Mouse (Mus musculus) neural tube, embryonic 13.5 days (tissue): ENCODE data around the gene Card10. TPM values are rescaled to one million over a fixed set of nuclear protein-coding genes. Genes with fewer than 3 reads are reported as not detected.

Source experiments
- ATAC-seq: fragments of 200-750 bp; cut with Nextera tagmentation; 2 replicates; pipeline ENCODE4 v1.8.0; 2017; ENCODE audit warnings: low read depth, mild to moderate bottlenecking, moderate TSS enrichment, moderate library complexity
- H3K27ac ChIP-seq: fragments of 300-500 bp; sonication (generic); replicated peaks from 2 replicates; pipeline ENCODE4 v1.5.1; 2015; ENCODE audit warnings: moderate library complexity, mild to moderate bottlenecking, inconsistent platforms
- H3K27me3 ChIP-seq: fragments of 300-500 bp; sonication (generic); 2 replicates; pipeline ENCODE4 v1.6.1; 2015; ENCODE audit warnings: mild to moderate bottlenecking, inconsistent platforms
- H3K36me3 ChIP-seq: fragments of 300-500 bp; sonication (generic); 2 replicates; pipeline ENCODE4 v1.6.1; 2015; ENCODE audit warnings: mild to moderate bottlenecking, inconsistent platforms
- H3K4me1 ChIP-seq: fragments of 300-500 bp; sonication (generic); replicated peaks from 2 replicates; pipeline ENCODE4 v1.6.1; 2015; ENCODE audit warnings: inconsistent platforms
- H3K4me2 ChIP-seq: fragments of 300-500 bp; sonication (generic); 2 replicates; pipeline ENCODE4 v1.6.1; 2015; ENCODE audit warnings: inconsistent platforms, mild to moderate bottlenecking, moderate library complexity
- H3K4me3 ChIP-seq: fragments of 300-500 bp; sonication (generic); 2 replicates; pipeline ENCODE4 v1.5.1; 2015; ENCODE audit warnings: mild to moderate bottlenecking, inconsistent platforms
- H3K9ac ChIP-seq: fragments of 300-500 bp; sonication (generic); 2 replicates; pipeline ENCODE4 v1.6.1; 2015; ENCODE audit warnings: moderate library complexity, mild to moderate bottlenecking, inconsistent platforms
- H3K9me3 ChIP-seq: fragments of 300-500 bp; sonication (generic); 2 replicates; pipeline ENCODE4 v1.6.1; 2016; ENCODE audit warnings: inconsistent platforms
- WGBS: fragments of 180-500 bp; shearing (Covaris S2); methylation state at CpG from one replicate; pipeline ENCODE4 v1.1.7; 2015; 5-methylcytosine and 5-hydroxymethylcytosine counted together
- polyA plus RNA-seq: library from polyadenylated mRNA; unstranded; fragments of >200 nt; fragmentation: Nextera tagmentation; extraction: Ambion mirVana; gene quantifications from 2 replicates; pipeline ENCODE4 v1.2.1, GENCODE M21; 2015

The Card10 gene
- polyA plus RNA-seq, 1 experiment from 2014 or later = 1.7 TPM

- H3K9me3 ChIP-seq = no peaks in the 10 kb centered on the region
- ATAC-seq = peak; percentile 38
- H3K36me3 ChIP-seq = no peaks in the 10 kb centered on the region
- WGBS = 17% methylated on average over 13 of the region's 14 CpGs
- peak overlapping the region; percentile 84 for H3K27ac ChIP-seq
- H3K4me2 ChIP-seq = no peak overlapping the region
- peak overlapping the region; percentile 56 for H3K9ac ChIP-seq
- peaks cover 10% of the 10 kb centered on the region; the same call in 1 of the 2 replicates for H3K27me3 ChIP-seq
- peaks cover 54% of the 10 kb centered on the region for H3K4me1 ChIP-seq
- no peak overlapping the region for H3K4me3 ChIP-seq
These were observed 29.9 kb upstream of the Card10 start for GRCm38 (mm10) chr15:78832701-78833123.

- Histone ChIP-seq H3K4me1 (peaks cover 54% of the 10 kb centered on the region), H3K4me3 (no peak overlapping the region), H3K27ac (peak overlapping the region; percentile 84), H3K4me2 (no peak overlapping the region), H3K9me3 (no peaks in the 10 kb centered on the region), H3K36me3 (no peaks in the 10 kb centered on the region), H3K9ac (peak overlapping the region; percentile 56), H3K27me3 (peaks cover 17% of the 10 kb centered on the region; the same call in 1 of the 2 replicates)
- peak; percentile 8; the same call in 1 of the 2 replicates for ATAC-seq
- 51% methylated on average over 18 of the region's 19 CpGs for WGBS
These were observed 29.1 kb upstream of the Card10 start for GRCm38 (mm10) chr15:78831720-78832657.

DNA sequence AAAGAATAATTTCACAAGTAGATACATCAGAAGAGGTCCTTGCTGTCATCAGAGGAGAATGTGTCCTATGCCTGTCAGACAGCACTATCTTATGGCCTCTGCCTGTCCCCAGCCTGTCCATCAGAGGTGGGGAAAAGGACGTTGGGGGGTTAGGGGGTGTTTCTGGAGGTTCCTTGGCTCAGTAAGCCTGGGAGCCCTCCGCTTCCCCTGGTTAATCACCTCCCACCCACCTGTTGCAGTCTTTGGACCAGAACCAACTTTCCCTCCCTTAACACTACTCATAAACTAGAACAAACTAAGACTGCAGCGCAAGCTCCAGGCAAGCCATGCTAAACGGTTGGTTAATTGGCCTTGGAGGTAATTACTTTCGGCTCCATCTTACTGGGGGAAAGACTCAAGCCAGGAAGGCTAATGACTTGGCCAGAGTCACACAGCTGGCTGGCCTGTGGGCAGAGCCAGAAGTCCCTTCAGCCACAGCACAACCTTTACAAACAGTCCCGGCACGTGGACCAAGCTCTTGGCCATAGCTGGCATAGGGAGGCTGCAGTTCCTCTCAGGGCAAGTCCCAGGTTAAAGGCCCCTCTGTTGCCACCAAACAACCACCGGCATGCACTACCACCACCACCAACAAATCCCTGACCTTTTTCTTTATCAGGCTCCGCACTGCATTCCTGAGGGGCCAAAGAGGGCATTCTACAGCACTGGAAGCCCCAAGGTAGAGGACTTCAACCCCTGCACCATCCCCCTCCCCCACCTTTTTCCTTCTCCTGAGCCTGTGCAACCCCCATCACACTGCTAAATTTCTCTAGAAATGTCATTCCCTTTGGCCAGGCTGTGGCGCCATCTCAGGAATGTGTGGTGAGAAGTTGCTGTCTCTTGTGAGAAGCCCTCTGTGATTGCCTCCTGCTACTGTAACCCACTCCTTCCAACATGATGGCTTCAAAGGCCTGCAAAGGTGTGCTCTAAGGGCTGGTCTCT, 28.2 kb upstream of the Card10 start:
- H3K27me3 ChIP-seq = peaks cover 19% of the 10 kb centered on the region; the same call in 1 of the 2 replicates
- H3K27ac ChIP-seq = no peak overlapping the region
- H3K36me3 ChIP-seq = no peaks in the 10 kb centered on the region
- 62% methylated on average over 10 of the region's 10 CpGs for WGBS
- H3K4me3 ChIP-seq = no peak overlapping the region
- H3K9ac ChIP-seq = no peak overlapping the region
- H3K4me1 ChIP-seq = peaks cover 49% of the 10 kb centered on the region
- no peaks in the 10 kb centered on the region for H3K9me3 ChIP-seq
- H3K4me2 ChIP-seq = no peak overlapping the region
- ATAC-seq = no peak

DNA sequence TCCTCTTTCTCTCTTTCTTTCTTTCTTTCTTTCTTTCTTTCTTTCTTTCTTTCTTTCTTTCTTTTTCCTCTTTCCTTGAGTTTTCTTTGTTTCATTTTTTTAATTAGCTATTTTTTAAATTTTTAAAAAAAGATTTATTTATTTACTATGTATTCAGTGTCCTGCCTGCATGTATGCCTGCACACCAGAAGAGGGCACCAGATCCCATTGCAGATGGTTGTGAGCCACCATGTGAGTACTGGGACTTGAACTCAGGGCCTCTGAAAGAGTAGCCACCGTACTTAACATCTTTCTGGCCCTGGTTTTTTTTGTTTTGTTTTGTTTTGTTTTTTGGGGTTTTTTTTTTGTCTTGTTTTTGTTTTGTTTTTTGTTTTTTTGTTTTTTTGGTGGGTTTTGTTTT, 26.8 kb upstream of the Card10 start:
- WGBS = 87% methylated on average over 1 of the region's 1 CpGs
- H3K27me3 ChIP-seq = peaks cover 19% of the 10 kb centered on the region; the same call in 1 of the 2 replicates
- H3K9ac ChIP-seq = no peak overlapping the region
- no peaks in the 10 kb centered on the region for H3K9me3 ChIP-seq
- H3K4me1 ChIP-seq = peaks cover 35% of the 10 kb centered on the region
- H3K36me3 ChIP-seq = no peaks in the 10 kb centered on the region
- ATAC-seq = no peak
- no peak overlapping the region for H3K27ac ChIP-seq
- H3K4me2 ChIP-seq = no peak overlapping the region
- H3K4me3 ChIP-seq = no peak overlapping the region

DNA sequence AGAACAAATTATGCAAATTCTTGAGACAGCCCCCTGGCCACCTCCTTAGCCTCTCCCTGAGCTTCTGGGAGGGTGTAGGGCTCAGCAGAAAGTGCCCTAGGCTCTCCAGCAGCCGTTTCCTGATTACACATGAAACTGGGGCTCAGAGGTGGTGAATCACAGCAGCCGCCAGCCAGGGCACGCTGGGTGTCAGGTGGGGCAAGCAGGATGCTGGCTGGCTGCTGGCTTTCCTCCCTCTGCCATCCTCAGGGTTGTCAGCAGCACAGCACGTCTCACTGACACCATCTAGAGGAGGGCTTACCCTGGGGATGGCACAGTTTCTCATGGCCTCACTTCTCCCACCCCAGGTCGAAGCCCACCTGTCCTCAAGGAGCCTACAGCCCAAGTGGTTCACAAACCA, 25.5 kb upstream of the Card10 start:
- WGBS = 22% methylated on average over 5 of the region's 5 CpGs
- peak overlapping the region; percentile 27; the same call in 1 of the 2 replicates for H3K9ac ChIP-seq

DNA sequence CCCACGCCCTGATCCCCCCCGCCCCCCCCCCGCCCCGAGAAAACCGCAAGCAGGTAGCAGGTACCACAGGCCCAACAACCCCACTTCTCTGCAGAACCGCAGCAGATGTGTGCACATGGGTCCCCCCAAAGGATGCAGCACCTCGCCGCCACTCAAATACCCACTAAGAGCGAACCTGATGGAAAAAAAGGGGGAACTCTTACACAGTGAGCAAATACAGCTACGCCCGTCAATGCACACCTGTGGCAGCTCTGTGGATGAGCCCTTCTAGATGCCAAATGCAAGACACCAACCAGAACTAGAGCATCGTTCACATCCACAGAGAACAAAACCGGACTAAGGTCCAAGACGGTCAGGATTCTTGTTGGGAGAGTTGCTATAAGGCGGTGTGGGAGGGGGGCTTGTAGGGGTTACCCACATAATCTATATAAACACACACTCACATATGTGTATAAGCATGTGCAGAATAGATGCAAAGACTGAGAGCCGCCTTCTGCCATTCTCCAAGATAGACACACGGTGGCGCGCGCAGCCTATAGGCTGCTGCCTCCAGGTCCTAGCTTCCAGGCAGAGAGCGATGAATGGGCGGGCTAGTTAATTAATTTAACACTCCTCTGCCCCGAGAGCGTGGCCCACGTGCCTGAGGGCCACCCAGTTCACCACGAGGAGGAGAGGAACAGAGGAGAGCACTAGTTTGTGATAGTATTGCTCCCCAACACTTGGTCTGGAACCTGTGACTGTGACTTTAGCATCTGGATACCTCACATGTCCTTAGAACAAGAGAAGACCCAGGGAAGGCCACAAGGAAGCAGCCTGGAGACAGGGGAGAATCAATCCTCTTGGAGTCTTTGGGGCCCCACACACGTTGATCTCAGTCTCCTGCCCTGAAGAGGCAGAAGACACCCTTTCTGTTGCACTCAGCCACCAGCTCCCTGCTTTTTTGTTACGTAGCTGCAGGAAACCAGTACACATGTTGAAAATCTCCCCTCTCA, 23.7 kb upstream of the Card10 start:
- Histone ChIP-seq H3K27ac (no peak overlapping the region), H3K9me3 (no peaks in the 10 kb centered on the region), H3K4me3 (no peak overlapping the region), H3K4me2 (no peak overlapping the region), H3K4me1 (peaks cover 6% of the 10 kb centered on the region; the same call in 1 of the 2 replicates), H3K27me3 (peaks cover 19% of the 10 kb centered on the region; the same call in 1 of the 2 replicates), H3K9ac (no peak overlapping the region), H3K36me3 (no peaks in the 10 kb centered on the region)
- WGBS = 22% methylated on average over 28 of the region's 28 CpGs
- ATAC-seq = peak; percentile 70

More for the DNA sequence above, 25.5 kb upstream of the Card10 start:
- no peak for ATAC-seq
- Histone ChIP-seq H3K4me2 (no peak overlapping the region), H3K4me3 (no peak overlapping the region), H3K36me3 (no peaks in the 10 kb centered on the region), H3K9me3 (no peaks in the 10 kb centered on the region), H3K4me1 (peaks cover 22% of the 10 kb centered on the region), H3K27me3 (peaks cover 19% of the 10 kb centered on the region; the same call in 1 of the 2 replicates), H3K27ac (no peak overlapping the region)

- H3K27me3 ChIP-seq = no peaks in the 10 kb centered on the region
- no peak overlapping the region for H3K4me2 ChIP-seq
- H3K9ac ChIP-seq = no peak overlapping the region
- no peak overlapping the region for H3K4me3 ChIP-seq
- 52% methylated on average over 6 of the region's 6 CpGs for WGBS
- no peaks in the 10 kb centered on the region for H3K36me3 ChIP-seq
- H3K27ac ChIP-seq = 0 out of 2 replicates have a peak overlapping the region, but pooled peaks have one; percentile 29
- H3K4me1 ChIP-seq = peaks cover 4% of the 10 kb centered on the region; the same call in 1 of the 2 replicates
- H3K9me3 ChIP-seq = no peaks in the 10 kb centered on the region
- no peak for ATAC-seq
These were observed 13.2 kb upstream of the Card10 start for GRCm38 (mm10) chr15:78816074-78816391.

GRCm38 (mm10) chr15:78815314-78816073, 12.7 kb upstream of the Card10 start:
- peaks cover 4% of the 10 kb centered on the region; the same call in 1 of the 2 replicates for H3K4me1 ChIP-seq
- no peak overlapping the region for H3K9ac ChIP-seq
- H3K9me3 ChIP-seq = no peaks in the 10 kb centered on the region
- no peak overlapping the region for H3K4me2 ChIP-seq
- H3K27ac ChIP-seq = 0 out of 2 replicates have a peak overlapping the region, but pooled peaks have one; percentile 29
- H3K36me3 ChIP-seq = no peaks in the 10 kb centered on the region
- ATAC-seq = no peak
- no peak overlapping the region for H3K4me3 ChIP-seq
- H3K27me3 ChIP-seq = no peaks in the 10 kb centered on the region
- 46% methylated on average over 11 of the region's 11 CpGs for WGBS

DNA sequence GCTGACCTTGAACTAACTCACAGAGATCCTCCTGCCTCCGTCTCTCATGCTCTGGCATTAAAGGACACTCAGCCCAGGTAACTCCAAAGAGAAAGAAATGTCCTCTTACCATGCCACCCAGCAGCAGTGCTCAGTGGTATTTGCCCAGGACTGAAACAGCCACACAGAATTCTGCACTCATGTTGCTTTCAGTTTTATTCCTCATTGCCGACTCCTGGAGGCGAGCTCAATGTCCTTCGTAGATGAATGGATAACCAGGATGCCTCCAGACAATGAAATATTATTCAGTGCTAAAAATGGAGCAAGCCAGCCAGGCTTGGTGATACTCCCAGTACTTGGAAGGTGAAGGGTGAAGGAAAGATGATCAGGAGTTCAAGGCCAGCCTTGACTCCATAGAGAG, 10.8 kb upstream of the Card10 start:
- no peak overlapping the region for H3K4me3 ChIP-seq
- no peak overlapping the region for H3K4me2 ChIP-seq
- peaks cover 10% of the 10 kb centered on the region; the same call in 1 of the 2 replicates for H3K4me1 ChIP-seq
- 89% methylated on average over 4 of the region's 4 CpGs for WGBS
- no peaks in the 10 kb centered on the region for H3K36me3 ChIP-seq
- H3K9ac ChIP-seq = no peak overlapping the region
- H3K27me3 ChIP-seq = no peaks in the 10 kb centered on the region
- no peaks in the 10 kb centered on the region for H3K9me3 ChIP-seq
- H3K27ac ChIP-seq = no peak overlapping the region
- no peak for ATAC-seq

- WGBS = 75% methylated on average over 9 of the region's 9 CpGs
- H3K4me1 ChIP-seq = peaks cover 10% of the 10 kb centered on the region; the same call in 1 of the 2 replicates
- H3K4me3 ChIP-seq = no peak overlapping the region
- H3K27ac ChIP-seq = no peak overlapping the region
- no peak for ATAC-seq
- no peak overlapping the region for H3K4me2 ChIP-seq
- no peaks in the 10 kb centered on the region for H3K9me3 ChIP-seq
- peaks cover 16% of the 10 kb centered on the region for H3K27me3 ChIP-seq
- H3K9ac ChIP-seq = no peak overlapping the region
- no peaks in the 10 kb centered on the region for H3K36me3 ChIP-seq
These were observed 7.3 kb upstream of the Card10 start for GRCm38 (mm10) chr15:78810146-78810545.
